Mouse (Mus musculus): ENCODE measurements around the gene Fndc10. TPM values are rescaled to one million over a fixed set of nuclear protein-coding genes. Genes with fewer than 3 reads are reported as not detected.
"Not testable (repeated sequence)": the region's sequence is repeated elsewhere in the genome, so short reads cannot be mapped to it uniquely, and the experiment has no call there.

Fndc10 gene
- polyA plus RNA-seq, 1 experiment from 2014 or later, result 16.5 TPM

- Histone ChIP-seq H3K4me2 (no peak overlapping the region), H3K9ac (no peak overlapping the region), H3K4me1 (replicated peaks) (peaks cover 14% of the 10 kb centered on the region), H3K27ac (replicated peaks) (no peak overlapping the region), H3K9me3 (no peaks in the 10 kb centered on the region), H3K27me3 (peaks cover 33% of the 10 kb centered on the region), H3K4me3 (no peak overlapping the region), H3K36me3 (peaks cover 46% of the 10 kb centered on the region)
- 93% methylated on average over 10 of the region's 10 CpGs for WGBS
- ATAC-seq (ENCODE audit: low read depth), result no peak
These were observed 35.2 kb upstream of the Fndc10 start for GRCm38 (mm10) chr4:155658961-155659360.

- 79% methylated on average over 12 of the region's 12 CpGs for WGBS
- no peak for ATAC-seq (ENCODE audit: low read depth)
These were observed 33.5 kb upstream of the Fndc10 start for GRCm38 (mm10) chr4:155660641-155661040.

GRCm38 (mm10) chr4:155666903-155667302, 27.2 kb upstream of the Fndc10 start:
- Histone ChIP-seq H3K27ac (replicated peaks) (no peak overlapping the region), H3K27me3 (no peaks in the 10 kb centered on the region), H3K9ac (no peak overlapping the region), H3K9me3 (no peaks in the 10 kb centered on the region), H3K4me2 (no peak overlapping the region), H3K4me3 (no peak overlapping the region), H3K36me3 (peaks cover 26% of the 10 kb centered on the region), H3K4me1 (replicated peaks) (peaks cover 12% of the 10 kb centered on the region)
- no peak for ATAC-seq (ENCODE audit: low read depth)

More at GRCm38 (mm10) chr4:155660641-155661040, 33.5 kb upstream of the Fndc10 start:
- Histone ChIP-seq H3K9ac (no peak overlapping the region), H3K4me2 (no peak overlapping the region), H3K4me1 (replicated peaks) (no peaks in the 10 kb centered on the region), H3K27ac (replicated peaks) (no peak overlapping the region), H3K4me3 (no peak overlapping the region), H3K27me3 (peaks cover 16% of the 10 kb centered on the region), H3K9me3 (no peaks in the 10 kb centered on the region), H3K36me3 (peaks cover 61% of the 10 kb centered on the region)

- Histone ChIP-seq H3K27me3 (no peaks in the 10 kb centered on the region), H3K9me3 (no peaks in the 10 kb centered on the region), H3K27ac (replicated peaks) (peak within 1 kb of the TSS; percentile 86), H3K4me2 (peak within 1 kb of the TSS; percentile 92), H3K9ac (peak within 1 kb of the TSS; percentile 91), H3K36me3 (peaks cover 23% of the 10 kb centered on the region), H3K4me3 (peak within 1 kb of the TSS; percentile 88), H3K4me1 (replicated peaks) (peaks cover 12% of the 10 kb centered on the region)
- peak; percentile 99 for ATAC-seq (ENCODE audit: low read depth)
- under 1% methylated on average over 53 of the region's 73 CpGs for WGBS
These were observed 25.2 kb upstream of the Fndc10 start, which contains the start of gene Mib2 for GRCm38 (mm10) chr4:155668689-155669597. Gene Mib2, minus strand, starts transcription at chr4:155669198.

GRCm38 (mm10) chr4:155669598-155670075, 24.5 kb upstream of the Fndc10 start:
- peak overlapping the region; percentile 88 for H3K4me3 ChIP-seq
- 1% methylated on average over 8 of the region's 8 CpGs for WGBS
- H3K4me1 ChIP-seq (replicated peaks), result peaks cover 12% of the 10 kb centered on the region
- peaks cover 17% of the 10 kb centered on the region for H3K36me3 ChIP-seq
- no peaks in the 10 kb centered on the region for H3K9me3 ChIP-seq
- H3K4me2 ChIP-seq, result peak overlapping the region; percentile 92
- ATAC-seq (ENCODE audit: low read depth), result peak; percentile 21; the same call in 1 of the 2 replicates
- peak overlapping the region; percentile 86 for H3K27ac ChIP-seq (replicated peaks)
- H3K9ac ChIP-seq, result peak overlapping the region; percentile 91; the same call in 1 of the 2 replicates
- no peaks in the 10 kb centered on the region for H3K27me3 ChIP-seq

GRCm38 (mm10) chr4:155670236-155670635, 23.9 kb upstream of the Fndc10 start:
- not testable (repeated sequence) for H3K4me3 ChIP-seq; H3K9me3 ChIP-seq; ATAC-seq (ENCODE audit: low read depth); H3K27ac ChIP-seq (replicated peaks); H3K9ac ChIP-seq; H3K27me3 ChIP-seq
- peaks cover 12% of the 10 kb centered on the region for H3K4me1 ChIP-seq (replicated peaks)
- H3K4me2 ChIP-seq, result 0 out of 2 replicates have a peak overlapping the region, but pooled peaks have one; percentile 92
- whole genome bisulfite sequencing, result 67% methylated on average over 4 of the region's 4 CpGs
- H3K36me3 ChIP-seq, result peaks cover 11% of the 10 kb centered on the region

- no peak overlapping the region for H3K4me3 ChIP-seq
- 62% methylated on average over 2 of the region's 2 CpGs for WGBS
- no peaks in the 10 kb centered on the region for H3K9me3 ChIP-seq
- no peak overlapping the region for H3K4me2 ChIP-seq
- H3K4me1 ChIP-seq (replicated peaks), result peaks cover 12% of the 10 kb centered on the region
- H3K27me3 ChIP-seq, result no peaks in the 10 kb centered on the region
- H3K27ac ChIP-seq (replicated peaks), result no peak overlapping the region
- no peaks in the 10 kb centered on the region for H3K36me3 ChIP-seq
- ATAC-seq (ENCODE audit: low read depth), result no peak
- H3K9ac ChIP-seq, result no peak overlapping the region
These were observed 22.1 kb upstream of the Fndc10 start for GRCm38 (mm10) chr4:155672082-155672481.

GRCm38 (mm10) chr4:155675991-155676390, 18.2 kb upstream of the Fndc10 start:
- ATAC-seq (ENCODE audit: low read depth), result no peak
- no peaks in the 10 kb centered on the region for H3K36me3 ChIP-seq
- H3K4me3 ChIP-seq, result no peak overlapping the region
- H3K4me2 ChIP-seq, result no peak overlapping the region
- no peaks in the 10 kb centered on the region for H3K9me3 ChIP-seq
- H3K27me3 ChIP-seq, result no peaks in the 10 kb centered on the region
- 90% methylated on average over 2 of the region's 2 CpGs for WGBS
- no peak overlapping the region for H3K9ac ChIP-seq
- H3K4me1 ChIP-seq (replicated peaks), result no peaks in the 10 kb centered on the region
- no peak overlapping the region for H3K27ac ChIP-seq (replicated peaks)

GRCm38 (mm10) chr4:155683670-155684277, 10.4 kb upstream of the Fndc10 start:
- not testable (repeated sequence) for H3K4me2 ChIP-seq
- WGBS, result 92% methylated on average over 16 of the region's 19 CpGs

GRCm38 (mm10) chr4:155687764-155688163, 6.4 kb upstream of the Fndc10 start:
- not testable (repeated sequence) for H3K4me1 ChIP-seq (replicated peaks); H3K9me3 ChIP-seq; H3K4me2 ChIP-seq; H3K27ac ChIP-seq (replicated peaks); H3K27me3 ChIP-seq; H3K36me3 ChIP-seq; H3K9ac ChIP-seq; H3K4me3 ChIP-seq; ATAC-seq (ENCODE audit: low read depth)
- 86% methylated on average over 4 of the region's 4 CpGs for WGBS

More at GRCm38 (mm10) chr4:155683670-155684277, 10.4 kb upstream of the Fndc10 start:
- not testable (repeated sequence) for H3K27ac ChIP-seq (replicated peaks); H3K36me3 ChIP-seq; H3K9me3 ChIP-seq; ATAC-seq (ENCODE audit: low read depth); H3K27me3 ChIP-seq; H3K4me3 ChIP-seq; H3K9ac ChIP-seq; H3K4me1 ChIP-seq (replicated peaks)

- peaks cover 17% of the 10 kb centered on the region for H3K4me1 ChIP-seq (replicated peaks)
- no peaks in the 10 kb centered on the region for H3K9me3 ChIP-seq
- H3K36me3 ChIP-seq, result no peaks in the 10 kb centered on the region
- H3K4me2 ChIP-seq, result no peak overlapping the region
- H3K9ac ChIP-seq, result no peak overlapping the region
- H3K27me3 ChIP-seq, result peaks cover 18% of the 10 kb centered on the region
- no peak overlapping the region for H3K4me3 ChIP-seq
- WGBS, result 86% methylated on average over 12 of the region's 12 CpGs
- no peak overlapping the region for H3K27ac ChIP-seq (replicated peaks)
- ATAC-seq (ENCODE audit: low read depth), result no peak
These were observed 3.4 kb upstream of the Fndc10 start for GRCm38 (mm10) chr4:155690571-155691375.
